Mouse (Mus musculus): ENCODE measurements at regions not wholly inside any gene's neighbourhood (a gene's known extent, or its start where the extent isn't known, plus 50 kb on each side); places are given as distances from the start of the nearest gene placed in this dataset.

- TF ChIP-seq CTCF (IDR thresholded peaks at IDR 0.05; ENCODE audit: low read depth, low read length) (no peak), EP300 (IDR thresholded peaks at IDR 0.05; ENCODE audit: insufficient read depth, low read depth, low read length) (no peak), POLR2A (IDR thresholded peaks at IDR 0.05; ENCODE audit: insufficient read depth, low read length) (no peak)
These were observed 205.8 kb upstream of the Nsun6 start for GRCm38 (mm10) chr2:15260486-15261165.

All from ES-Bruce4 (cell line).